Mouse (Mus musculus) hindbrain, embryonic 15.5 days (tissue): ENCODE results near the gene Ndufa4. TPM values are rescaled to one million over a fixed set of nuclear protein-coding genes. Genes with fewer than 3 reads are reported as not detected.
"Not testable (repeated sequence)": the region's sequence is repeated elsewhere in the genome, so short reads cannot be mapped to it uniquely, and the experiment has no call there.

Source experiments
- ATAC-seq: fragments of 200-750 bp; cut with Nextera tagmentation; 2 replicates; pipeline ENCODE4 v1.8.0; 2017; ENCODE audit warnings: low read depth, moderate number of reproducible peaks, moderate TSS enrichment; ENCODE audit not compliant: low FRiP score
- H3K27ac ChIP-seq: fragments of 300-500 bp; sonication (generic); replicated peaks from 2 replicates; pipeline ENCODE4 v1.5.1; 2015; ENCODE audit warnings: mild to moderate bottlenecking, inconsistent platforms
- H3K27me3 ChIP-seq: fragments of 300-500 bp; sonication (generic); 2 replicates; pipeline ENCODE4 v1.6.1; 2015; ENCODE audit warnings: control low read depth, inconsistent platforms
- H3K36me3 ChIP-seq: fragments of 300-500 bp; sonication (generic); 2 replicates; pipeline ENCODE4 v1.6.1; 2015; ENCODE audit warnings: control low read depth, inconsistent platforms
- H3K4me1 ChIP-seq: fragments of 300-500 bp; sonication (generic); replicated peaks from 2 replicates; pipeline ENCODE4 v1.6.1; 2015; ENCODE audit warnings: control low read depth, inconsistent platforms
- H3K4me2 ChIP-seq: fragments of 300-500 bp; sonication (generic); 2 replicates; pipeline ENCODE4 v1.6.1; 2015; ENCODE audit warnings: moderate library complexity, mild to moderate bottlenecking, inconsistent platforms
- H3K4me3 ChIP-seq: fragments of 300-500 bp; sonication (generic); 2 replicates; pipeline ENCODE4 v1.5.1; 2015; ENCODE audit warnings: mild to moderate bottlenecking, inconsistent platforms
- H3K9ac ChIP-seq: fragments of 300-500 bp; sonication (generic); 2 replicates; pipeline ENCODE4 v1.6.1; 2015; ENCODE audit warnings: inconsistent platforms
- H3K9me3 ChIP-seq: fragments of 300-500 bp; sonication (generic); 2 replicates; pipeline ENCODE4 v1.6.1; 2016; ENCODE audit warnings: control low read depth, inconsistent platforms
- WGBS: fragments of 180-500 bp; shearing (Covaris S2); methylation state at CpG from one replicate; pipeline ENCODE4 v1.1.7; 2015; 5-methylcytosine and 5-hydroxymethylcytosine counted together
- polyA plus RNA-seq: library from polyadenylated mRNA; unstranded; fragments of >200 nt; fragmentation: Nextera tagmentation; extraction: Ambion mirVana; gene quantifications from 2 replicates; pipeline ENCODE4 v1.2.1, GENCODE M21; 2015

The Ndufa4 gene
- 1,171 and 1,309 TPM in 2 replicates for polyA plus RNA-seq

DNA sequence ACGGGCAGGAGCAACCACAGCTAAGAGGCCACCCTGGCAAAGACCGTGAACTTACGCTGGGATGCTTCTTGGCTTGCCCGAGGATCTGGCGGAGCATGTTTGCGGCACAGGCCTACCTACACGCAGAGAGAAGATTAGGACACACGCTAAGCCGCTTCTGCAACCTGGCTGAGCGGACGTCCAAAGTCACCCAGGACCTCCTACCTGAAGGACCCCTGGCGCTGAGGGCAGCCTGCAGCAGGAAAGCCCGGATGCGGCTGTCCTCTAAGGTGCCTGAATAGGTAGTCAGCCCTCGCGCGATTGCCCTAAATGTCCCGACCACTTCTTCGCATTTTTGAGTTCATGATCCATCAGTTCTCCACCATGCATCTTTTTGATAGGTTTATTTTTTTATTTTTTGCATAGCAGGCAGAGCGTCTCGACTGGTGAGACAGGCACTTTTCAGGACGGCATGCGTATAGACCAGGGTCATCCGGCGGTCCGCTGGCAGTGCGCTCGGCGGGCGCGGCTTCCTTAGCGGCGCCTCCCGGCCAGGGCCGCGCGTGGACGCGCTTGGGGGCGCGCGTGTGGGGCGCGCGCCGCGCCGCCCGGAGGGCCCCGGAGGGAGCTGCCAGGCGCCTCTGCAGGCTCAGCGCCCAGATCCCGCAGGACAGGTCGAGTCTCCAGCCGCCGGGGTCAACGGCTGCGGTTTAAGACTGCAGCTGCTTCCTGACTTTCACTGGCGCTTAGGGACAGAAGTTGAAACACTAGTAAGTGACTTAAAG, at the start of gene Ndufa4, which contains the start of gene Phf14:
TSS of gene Ndufa4 (minus strand) at position 229 of the 764 bp plus-strand sequence.
TSS of gene Phf14 (plus strand) at position 541 of the 764 bp plus-strand sequence.
- H3K36me3 ChIP-seq = peaks cover 11% of the 10 kb centered on the region
- under 1% methylated on average over 59 of the region's 59 CpGs for WGBS
- H3K4me1 ChIP-seq = peaks cover 22% of the 10 kb centered on the region
- peak within 1 kb of the TSS; percentile 88 for H3K27ac ChIP-seq
- peak within 1 kb of the TSS; percentile 78 for H3K4me2 ChIP-seq
- H3K27me3 ChIP-seq = no peaks in the 10 kb centered on the region
- H3K9ac ChIP-seq = peak within 1 kb of the TSS; percentile 96
- peak; percentile 98 for ATAC-seq
- no peaks in the 10 kb centered on the region for H3K9me3 ChIP-seq
- peak within 1 kb of the TSS; percentile 91 for H3K4me3 ChIP-seq

DNA sequence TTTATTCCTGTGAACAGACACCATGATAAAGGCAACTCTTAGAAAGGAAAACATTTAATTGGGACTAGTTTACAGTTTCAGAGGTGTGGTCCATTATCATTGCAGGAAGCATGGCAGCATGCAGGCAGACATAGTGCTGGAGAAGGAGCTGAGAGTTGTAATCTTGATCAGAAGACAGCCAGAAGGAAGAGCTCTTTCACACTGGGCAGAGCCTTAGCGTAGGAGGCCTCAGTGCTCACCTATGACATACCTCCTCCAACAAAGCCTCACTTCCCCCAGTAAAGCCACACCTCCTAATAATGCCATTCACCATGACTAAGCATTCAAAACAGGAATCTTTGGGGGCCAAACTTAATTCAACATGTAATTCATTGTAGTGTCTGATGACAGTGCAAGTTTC, 40.8 kb upstream of the Ndufa4 start:
- no peaks in the 10 kb centered on the region for H3K27me3 ChIP-seq
- no peak overlapping the region for H3K27ac ChIP-seq
- 100% methylated on average over 1 of the region's 1 CpGs for whole genome bisulfite sequencing
- no peak overlapping the region for H3K4me2 ChIP-seq
- no peak for ATAC-seq
- H3K4me1 ChIP-seq = no peaks in the 10 kb centered on the region
- H3K9me3 ChIP-seq = no peaks in the 10 kb centered on the region
- H3K36me3 ChIP-seq = no peaks in the 10 kb centered on the region; the same call in 1 of the 2 replicates
- H3K9ac ChIP-seq = no peak overlapping the region
- no peak overlapping the region for H3K4me3 ChIP-seq

DNA sequence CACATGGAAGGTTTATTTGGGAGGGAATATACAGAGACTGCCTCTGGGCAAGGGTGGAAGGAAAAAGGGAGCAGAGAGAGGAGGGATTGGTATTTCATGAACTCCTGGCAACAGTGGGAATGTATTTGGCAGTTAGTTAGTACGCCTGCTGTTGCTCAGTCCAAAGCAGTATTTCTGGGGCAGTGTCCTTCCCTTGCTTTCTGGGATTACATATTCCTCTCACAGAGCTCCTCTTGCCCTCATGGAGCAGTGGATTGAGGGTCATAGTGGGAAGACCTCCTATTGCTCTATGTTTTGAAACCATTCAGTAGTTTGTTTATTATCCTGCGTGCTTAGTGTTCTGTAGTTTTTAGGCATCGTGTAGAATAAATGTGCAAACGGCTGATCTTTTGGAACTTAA, 34.8 kb upstream of the Ndufa4 start:
- no peak overlapping the region for H3K27ac ChIP-seq
- 82% methylated on average over 4 of the region's 4 CpGs for WGBS
- no peak for ATAC-seq

DNA sequence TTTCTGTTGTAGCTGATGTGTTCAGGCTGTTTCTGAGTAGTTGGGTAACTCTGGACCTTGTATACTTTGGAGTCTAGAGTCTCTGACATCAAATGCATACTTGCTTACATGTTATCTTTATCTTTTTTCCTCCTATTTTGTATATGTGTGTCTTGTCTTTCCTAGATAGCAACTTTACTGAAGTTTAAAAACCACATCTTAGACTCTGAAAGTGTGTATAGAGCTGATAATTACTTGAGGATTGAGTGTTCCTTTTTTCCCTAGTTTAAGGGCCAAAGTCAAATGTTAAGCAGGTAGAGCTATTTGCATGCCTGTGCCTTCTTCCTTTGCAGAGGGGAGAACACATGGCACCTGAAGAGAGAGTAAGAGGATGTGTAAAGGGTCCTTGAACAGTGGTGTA, 33.6 kb upstream of the Ndufa4 start:
- no peak for ATAC-seq
- peaks cover 7% of the 10 kb centered on the region for H3K36me3 ChIP-seq
- H3K4me3 ChIP-seq = no peak overlapping the region
- H3K9ac ChIP-seq = no peak overlapping the region
- H3K27ac ChIP-seq = no peak overlapping the region
- H3K27me3 ChIP-seq = no peaks in the 10 kb centered on the region
- no peaks in the 10 kb centered on the region for H3K4me1 ChIP-seq
- no peaks in the 10 kb centered on the region for H3K9me3 ChIP-seq
- no peak overlapping the region for H3K4me2 ChIP-seq

More for the DNA sequence above, 34.8 kb upstream of the Ndufa4 start:
- Histone ChIP-seq H3K4me2 (no peak overlapping the region), H3K4me3 (no peak overlapping the region), H3K9ac (no peak overlapping the region), H3K4me1 (no peaks in the 10 kb centered on the region), H3K36me3 (peaks cover 7% of the 10 kb centered on the region), H3K9me3 (no peaks in the 10 kb centered on the region), H3K27me3 (no peaks in the 10 kb centered on the region)

DNA sequence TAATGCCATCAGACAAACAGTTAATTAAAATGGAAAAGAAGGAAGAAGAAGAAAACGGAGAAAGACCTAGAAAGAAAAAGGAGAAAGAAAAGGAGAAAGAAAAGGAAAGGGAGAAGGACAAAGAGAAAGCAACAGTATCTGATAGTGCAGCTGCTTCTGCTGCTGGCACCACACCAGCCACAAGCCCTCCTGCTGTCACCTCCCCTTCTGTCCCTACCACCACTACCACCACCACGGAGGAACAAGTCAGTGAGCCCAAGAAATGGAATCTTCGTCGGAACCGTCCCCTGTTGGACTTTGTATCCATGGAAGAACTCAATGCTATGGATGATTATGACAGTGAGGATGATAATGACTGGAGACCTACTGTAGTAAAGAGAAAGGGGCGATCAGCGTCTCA, 26.1 kb upstream of the Ndufa4 start:
- 96% methylated on average over 7 of the region's 7 CpGs for WGBS
- Histone ChIP-seq H3K4me2 (no peak overlapping the region), H3K27me3 (no peaks in the 10 kb centered on the region), H3K9me3 (no peaks in the 10 kb centered on the region), H3K9ac (no peak overlapping the region), H3K4me3 (no peak overlapping the region), H3K36me3 (0 out of 2 replicates have a peak, but pooled peaks cover 9% of the 10 kb centered on the region), H3K27ac (no peak overlapping the region), H3K4me1 (peaks cover 9% of the 10 kb centered on the region)
- no peak for ATAC-seq

DNA sequence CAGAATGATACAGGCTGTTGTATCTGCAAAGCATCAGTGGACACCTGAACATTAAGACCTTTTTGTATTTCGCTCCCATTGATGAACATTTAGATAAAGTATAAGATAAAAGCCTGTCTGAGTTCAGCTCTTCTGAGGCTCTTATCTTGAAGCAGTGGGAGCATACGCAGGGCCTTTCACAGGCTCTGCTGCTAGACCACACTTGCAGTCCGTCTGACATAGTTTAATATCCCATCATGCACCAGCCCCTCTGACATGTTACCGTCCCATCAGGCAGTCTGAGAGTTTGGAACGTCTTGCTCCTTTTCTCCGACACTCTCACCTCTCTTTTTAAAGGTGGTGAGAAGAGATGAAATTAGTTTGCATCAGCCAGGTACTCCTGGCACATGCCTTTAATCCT, 20.2 kb upstream of the Ndufa4 start:
- Histone ChIP-seq H3K27me3 (no peaks in the 10 kb centered on the region), H3K36me3 (peaks cover 13% of the 10 kb centered on the region), H3K4me2 (peak overlapping the region; percentile 80), H3K9me3 (no peaks in the 10 kb centered on the region), H3K27ac (no peak overlapping the region), H3K9ac (no peak overlapping the region), H3K4me1 (peaks cover 32% of the 10 kb centered on the region), H3K4me3 (peak overlapping the region; percentile 87)
- no peak for ATAC-seq
- 82% methylated on average over 6 of the region's 6 CpGs for WGBS

DNA sequence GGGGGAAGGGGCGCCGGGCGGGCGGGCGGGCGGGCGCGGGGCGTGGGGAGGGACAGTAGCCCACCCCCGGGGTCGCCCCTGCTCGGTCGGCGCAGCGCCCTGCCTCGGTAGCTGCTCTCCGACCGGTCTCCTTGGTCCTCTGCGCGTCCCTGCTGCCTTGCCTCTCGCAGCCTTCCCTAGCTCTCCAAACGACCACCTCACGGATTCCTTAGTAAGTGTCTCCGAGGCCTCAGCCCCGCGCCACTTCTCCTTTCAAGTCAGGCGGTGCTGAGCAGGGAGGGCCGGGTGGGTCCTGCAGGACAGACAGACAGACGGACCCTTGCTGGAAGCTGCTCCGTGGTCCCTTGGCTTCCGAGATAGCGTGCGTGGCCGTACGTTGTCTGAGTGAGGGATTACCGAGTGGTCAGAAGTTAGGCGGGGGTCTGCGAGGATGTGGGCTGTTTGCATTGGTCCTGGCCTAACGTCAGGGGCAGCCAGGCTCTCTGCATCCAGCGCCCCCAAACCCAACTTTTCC, 18.8 kb upstream of the Ndufa4 start:
- H3K9me3 ChIP-seq = no peaks in the 10 kb centered on the region
- ATAC-seq = peak; percentile 89
- peak overlapping the region; percentile 99 for H3K27ac ChIP-seq
- H3K4me2 ChIP-seq = peak overlapping the region; percentile 80
- H3K4me1 ChIP-seq = peaks cover 32% of the 10 kb centered on the region
- H3K27me3 ChIP-seq = no peaks in the 10 kb centered on the region
- H3K4me3 ChIP-seq = peak overlapping the region; percentile 87
- under 1% methylated on average over 37 of the region's 40 CpGs for WGBS
- H3K36me3 ChIP-seq = peaks cover 13% of the 10 kb centered on the region
- peak overlapping the region; percentile 92 for H3K9ac ChIP-seq

DNA sequence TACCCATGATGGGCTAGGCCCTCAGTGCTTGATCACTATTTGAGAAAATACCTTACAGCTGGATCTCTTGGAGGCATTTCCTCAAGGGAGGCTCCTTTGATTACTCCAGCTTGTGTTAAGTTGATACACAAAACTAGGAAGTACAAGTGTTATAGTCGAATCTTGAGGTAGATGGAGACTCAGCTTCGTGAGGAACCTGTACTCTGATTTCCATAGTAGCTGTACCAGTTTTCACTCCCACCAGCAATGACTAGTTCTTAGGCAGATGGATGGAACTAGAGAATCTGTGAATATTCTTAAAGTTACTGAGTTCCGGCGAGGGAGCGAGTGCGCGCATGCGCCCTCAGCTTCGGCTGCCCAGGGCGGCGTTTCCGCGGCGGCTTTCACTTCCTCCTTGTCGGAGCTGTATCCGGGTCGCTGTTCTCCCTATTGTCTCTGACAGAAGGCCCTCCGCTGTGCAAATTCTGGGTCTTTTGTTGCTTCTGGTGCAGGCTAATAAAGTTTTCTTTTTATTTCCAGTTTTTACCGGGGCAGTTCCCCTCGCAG, 18.3 kb upstream of the Ndufa4 start:
- Histone ChIP-seq H3K27ac (peak overlapping the region; percentile 99), H3K4me3 (peak overlapping the region; percentile 87), H3K9me3 (no peaks in the 10 kb centered on the region), H3K4me1 (peaks cover 32% of the 10 kb centered on the region), H3K9ac (peak overlapping the region; percentile 92), H3K36me3 (peaks cover 13% of the 10 kb centered on the region), H3K27me3 (no peaks in the 10 kb centered on the region), H3K4me2 (peak overlapping the region; percentile 80)
- peak; percentile 97 for ATAC-seq
- 1% methylated on average over 20 of the region's 20 CpGs for WGBS

DNA sequence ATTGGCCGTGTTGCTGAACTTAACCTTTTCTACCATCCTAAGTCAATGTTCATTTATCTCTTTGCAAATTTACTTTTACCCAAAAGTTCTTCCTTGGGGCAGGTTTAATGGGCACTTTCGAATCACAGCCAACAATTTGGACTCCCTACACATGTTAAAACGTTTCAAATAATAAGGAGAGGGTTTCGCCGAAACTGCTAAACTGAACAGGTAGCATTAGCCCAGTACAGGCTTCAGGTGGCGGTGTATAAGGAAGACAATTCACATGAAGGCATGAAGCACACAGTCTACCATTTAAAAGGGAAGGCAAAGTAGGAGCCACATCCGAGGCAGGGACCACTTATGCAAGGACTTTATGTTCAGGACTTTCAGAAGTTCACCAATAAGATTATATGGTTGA, 873 bp upstream of the Ndufa4 start:
- Histone ChIP-seq H3K4me2 (peak overlapping the region; percentile 78), H3K27me3 (no peaks in the 10 kb centered on the region), H3K27ac (no peak overlapping the region), H3K9me3 (no peaks in the 10 kb centered on the region), H3K4me3 (peak overlapping the region; percentile 91), H3K36me3 (peaks cover 7% of the 10 kb centered on the region; the same call in 1 of the 2 replicates), H3K9ac (0 out of 2 replicates have a peak overlapping the region, but pooled peaks have one; percentile 96), H3K4me1 (peaks cover 22% of the 10 kb centered on the region)
- no peak for ATAC-seq
- WGBS = 30% methylated on average over 7 of the region's 7 CpGs

DNA sequence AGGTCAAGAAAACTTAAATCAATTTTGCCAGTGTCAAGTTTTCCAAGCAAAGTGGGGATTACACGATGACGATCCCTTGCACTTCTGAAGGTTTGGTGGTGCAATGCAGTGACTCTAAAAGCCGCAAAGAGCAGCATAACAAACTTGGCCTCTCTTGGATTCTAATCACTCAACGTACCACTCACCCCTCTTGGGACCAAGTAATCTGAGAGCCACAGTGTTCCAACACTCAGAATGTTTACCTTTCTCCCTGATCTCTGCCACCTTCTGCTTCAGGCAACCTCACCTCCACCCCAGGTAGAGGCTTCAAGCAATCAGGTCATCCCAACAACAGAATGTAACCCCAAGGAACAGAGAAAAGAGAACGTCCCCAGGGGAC, 418 bp downstream of the Ndufa4 start:
- WGBS = 2% methylated on average over 5 of the region's 5 CpGs
- Histone ChIP-seq H3K9ac (peak overlapping the region; percentile 96), H3K27ac (peak overlapping the region; percentile 88), H3K36me3 (peaks cover 11% of the 10 kb centered on the region), H3K9me3 (no peaks in the 10 kb centered on the region), H3K4me3 (peak overlapping the region; percentile 91), H3K4me2 (peak overlapping the region; percentile 78), H3K4me1 (peaks cover 22% of the 10 kb centered on the region), H3K27me3 (no peaks in the 10 kb centered on the region)
- peak; percentile 63 for ATAC-seq

DNA sequence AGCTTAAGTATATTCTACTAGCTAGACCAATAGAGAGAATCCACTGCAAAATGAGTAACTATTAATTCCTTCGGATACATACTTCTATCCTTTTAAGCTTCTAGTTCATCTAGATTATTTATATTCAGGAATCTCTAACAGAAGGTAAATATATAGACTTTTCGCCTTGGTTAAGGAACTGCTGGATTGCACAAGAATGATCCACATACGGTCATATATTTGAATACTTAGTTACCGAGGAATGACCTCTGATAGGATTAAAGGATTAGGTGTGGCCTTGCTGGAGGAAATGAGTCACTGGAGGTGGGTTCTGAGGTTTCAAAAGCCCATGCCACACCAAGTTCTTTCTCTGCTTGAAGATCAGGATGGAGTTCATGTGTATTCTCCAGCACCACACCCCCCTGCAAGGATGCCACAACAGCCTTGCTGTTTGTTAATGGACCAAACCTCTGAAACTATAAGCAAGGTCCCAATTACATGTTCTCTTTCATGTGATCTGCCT, 6.4 kb downstream of the Ndufa4 start:
- H3K4me2 ChIP-seq = no peak overlapping the region
- no peaks in the 10 kb centered on the region for H3K9me3 ChIP-seq
- H3K27ac ChIP-seq = no peak overlapping the region
- peaks cover 42% of the 10 kb centered on the region for H3K36me3 ChIP-seq
- no peak for ATAC-seq
- H3K4me1 ChIP-seq = peaks cover 5% of the 10 kb centered on the region
- no peak overlapping the region for H3K4me3 ChIP-seq
- no peaks in the 10 kb centered on the region for H3K27me3 ChIP-seq
- 94% methylated on average over 4 of the region's 4 CpGs for WGBS
- no peak overlapping the region for H3K9ac ChIP-seq

DNA sequence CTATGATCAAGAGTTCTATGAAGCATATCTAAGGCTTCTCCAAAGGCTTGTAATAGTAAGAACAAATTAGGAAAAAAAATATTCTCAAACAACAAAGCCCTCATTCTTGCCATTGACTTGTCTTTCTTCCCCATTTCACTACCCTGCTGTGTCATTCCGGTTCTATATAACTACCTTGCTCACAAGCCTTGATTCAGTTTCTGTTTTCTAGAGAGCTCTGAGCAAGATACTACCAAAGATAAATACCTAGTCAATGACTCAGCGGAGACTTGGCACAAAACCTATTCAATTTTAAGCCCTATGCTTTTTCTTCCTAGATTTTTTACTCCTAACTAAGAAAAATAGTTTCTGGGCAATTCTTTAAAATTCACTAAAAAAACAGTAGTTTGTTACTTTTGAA, 31.9 kb downstream of the Ndufa4 start:
- not testable (repeated sequence) for H3K9ac ChIP-seq, H3K9me3 ChIP-seq, H3K4me1 ChIP-seq, H3K36me3 ChIP-seq, ATAC-seq, H3K4me3 ChIP-seq, H3K27me3 ChIP-seq, H3K4me2 ChIP-seq, H3K27ac ChIP-seq
- no CpG with 5 or more reads among the region's 2 CpGs for WGBS
